Mouse (Mus musculus) heart, postnatal 0 days (tissue): ENCODE results near the gene Rufy1. TPM values are rescaled to one million over a fixed set of nuclear protein-coding genes. Genes with fewer than 3 reads are reported as not detected.
A peak's percentile ranks its signal among the peaks of the same experiment; 100 is the strongest.
"Not testable (repeated sequence)": the region's sequence is repeated elsewhere in the genome, so short reads cannot be mapped to it uniquely, and the experiment has no call there.

Source experiments
- ATAC-seq: fragments of 200-750 bp; cut with Nextera tagmentation; 2 replicates; pipeline ENCODE4 v1.8.0; 2017; ENCODE audit warnings: low read depth, moderate number of reproducible peaks, moderate library complexity; ENCODE audit not compliant: insufficient read depth
- DNase-seq: peaks from one replicate; pipeline ENCODE4 v3.0.0-alpha.2; 2016; ENCODE audit warnings: low spot score
- H3K27ac ChIP-seq: fragments of 300-500 bp; sonication (generic); 2 replicates; pipeline ENCODE4 v1.5.1; 2014; ENCODE audit warnings: low read depth, mild to moderate bottlenecking
- H3K27me3 ChIP-seq: fragments of 300-500 bp; sonication (generic); 2 replicates; pipeline ENCODE4 v1.6.1; 2014; ENCODE audit warnings: low read length, mixed read lengths; ENCODE audit not compliant: control insufficient read depth, insufficient read depth
- H3K36me3 ChIP-seq: fragments of 300-500 bp; sonication (generic); replicated peaks from 2 replicates; pipeline ENCODE4 v1.6.1; 2014; ENCODE audit warnings: low read length, mixed read lengths; ENCODE audit not compliant: control insufficient read depth, insufficient read depth
- H3K4me1 ChIP-seq: fragments of 300-500 bp; sonication (generic); 2 replicates; pipeline ENCODE4 v1.6.1; 2014; ENCODE audit warnings: antibody characterized with exemption; ENCODE audit not compliant: control insufficient read depth, insufficient read depth
- H3K4me2 ChIP-seq: fragments of 300-500 bp; sonication (generic); 2 replicates; pipeline ENCODE4 v1.6.1; 2014; ENCODE audit warnings: low read depth, mild to moderate bottlenecking, low read length, moderate library complexity
- H3K4me3 ChIP-seq: fragments of 300-500 bp; sonication (generic); 2 replicates; pipeline ENCODE4 v1.5.1; 2014; ENCODE audit warnings: low read depth, low read length
- H3K9ac ChIP-seq: fragments of 300-500 bp; sonication (generic); replicated peaks from 2 replicates; pipeline ENCODE4 v1.6.1; 2014; ENCODE audit warnings: low read depth, low read length, mixed read lengths
- H3K9me3 ChIP-seq: fragments of 300-500 bp; sonication (generic); replicated peaks from 2 replicates; pipeline ENCODE4 v1.6.1; 2016; ENCODE audit warnings: low read length; ENCODE audit not compliant: control insufficient read depth
- CTCF ChIP-seq: IDR thresholded peaks from 2 replicates; pipeline ENCODE4 v1.5.1; 2016; ENCODE audit warnings: antibody characterized with exemption, control low read depth, low read depth
- EP300 ChIP-seq: IDR thresholded peaks from 2 replicates; pipeline ENCODE4 v1.6.1; 2016; ENCODE audit warnings: antibody characterized with exemption, low read depth
- WGBS: fragments of 180-500 bp; shearing (Covaris S2); extraction: QIAGEN DNeasy Blood & Tissue Kit; methylation state at CpG from one replicate; pipeline ENCODE4 v1.1.7; 2014; 5-methylcytosine and 5-hydroxymethylcytosine counted together
- polyA plus RNA-seq: library from polyadenylated mRNA; unstranded; fragments of >200 nt; fragmentation: Nextera tagmentation; extraction: Ambion mirVana; gene quantifications from 2 replicates; pipeline ENCODE4 v1.2.1, GENCODE M21; 2015
- total RNA-seq: library from RNA; depleted of rRNA; stranded (reverse); fragments of >200 nt; gene quantifications from 2 replicates; pipeline ENCODE4 v1.2.3, GENCODE M21; 2014; ENCODE audit warnings: low replicate concordance

Gene Rufy1
- total and polyA plus RNA-seq, 2 experiments from 2014 or later, result 22.8 to 29.2 TPM

DNA sequence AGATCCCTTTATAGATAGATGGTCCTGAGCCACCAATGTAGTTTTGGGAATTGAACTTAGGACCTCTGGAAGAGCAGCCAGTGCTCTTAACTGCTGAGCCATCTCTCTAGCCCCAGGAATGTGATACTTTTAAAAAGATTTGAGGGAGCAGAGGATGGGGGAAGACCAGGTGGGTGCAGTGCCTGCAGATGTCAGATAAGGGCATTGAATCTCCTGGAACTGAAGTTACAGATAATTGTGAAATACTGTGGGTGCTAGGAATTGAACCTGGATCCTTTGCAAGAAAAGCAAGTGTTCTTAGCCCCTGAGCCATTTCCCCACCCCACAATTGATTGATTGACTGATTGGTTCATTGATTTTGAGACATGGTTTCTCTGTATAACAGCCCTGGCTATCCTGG, 65.6 kb downstream of the Rufy1 start:
- H3K4me2 ChIP-seq, result no peak overlapping the region
- ATAC-seq, result no peak
- no peak for DNase-seq

GRCm38 (mm10) chr11:50364548-50364947, 66.4 kb downstream of the Rufy1 start:
- H3K4me2 ChIP-seq, result no peak overlapping the region
- H3K9me3 ChIP-seq, result no peaks in the 10 kb centered on the region
- no peaks in the 10 kb centered on the region for H3K27me3 ChIP-seq
- DNase-seq (peak; percentile 83), ATAC-seq (peak; percentile 73; the same call in 1 of the 2 replicates)
- WGBS, result 8% methylated on average over 4 of the region's 4 CpGs
- no peak overlapping the region for H3K9ac ChIP-seq
- H3K4me3 ChIP-seq, result no peak overlapping the region
- no peak overlapping the region for H3K27ac ChIP-seq
- no peaks in the 10 kb centered on the region for H3K36me3 ChIP-seq
- TF ChIP-seq CTCF (peak; percentile 92), EP300 (no peak)
- H3K4me1 ChIP-seq, result no peaks in the 10 kb centered on the region

More for the DNA sequence above, 65.6 kb downstream of the Rufy1 start:
- TF ChIP-seq EP300, result no peak
- TF ChIP-seq CTCF, result no peak
- Histone ChIP-seq H3K9ac (no peak overlapping the region), H3K27ac (no peak overlapping the region), H3K27me3 (no peaks in the 10 kb centered on the region), H3K4me3 (no peak overlapping the region), H3K36me3 (no peaks in the 10 kb centered on the region), H3K9me3 (no peaks in the 10 kb centered on the region), H3K4me1 (no peaks in the 10 kb centered on the region)

DNA sequence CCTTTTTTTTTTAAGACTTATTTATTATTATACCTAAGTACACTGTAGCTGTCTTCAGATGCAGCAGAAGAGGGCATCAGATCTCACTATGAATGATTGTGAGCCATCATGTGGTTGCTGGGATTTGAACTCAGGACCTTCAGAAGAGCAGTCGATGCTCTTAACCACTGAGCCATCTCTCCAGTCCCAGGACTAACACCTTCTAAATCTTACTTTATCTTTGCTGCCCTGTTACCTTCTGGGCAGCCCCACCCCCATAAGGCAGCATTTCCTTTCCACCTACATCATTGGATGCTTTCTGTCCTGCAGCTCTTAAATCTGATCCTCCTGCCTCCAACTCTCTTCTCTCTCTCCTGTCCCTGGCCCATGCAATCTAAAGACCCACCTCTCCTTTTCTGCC, 69.6 kb downstream of the Rufy1 start:
- not testable (repeated sequence) for H3K4me1 ChIP-seq, H3K4me2 ChIP-seq, H3K9me3 ChIP-seq, H3K36me3 ChIP-seq, ATAC-seq, H3K9ac ChIP-seq, H3K27me3 ChIP-seq, H3K4me3 ChIP-seq, H3K27ac ChIP-seq, DNase-seq
- WGBS, result 61% methylated on average over 1 of the region's 1 CpGs

DNA sequence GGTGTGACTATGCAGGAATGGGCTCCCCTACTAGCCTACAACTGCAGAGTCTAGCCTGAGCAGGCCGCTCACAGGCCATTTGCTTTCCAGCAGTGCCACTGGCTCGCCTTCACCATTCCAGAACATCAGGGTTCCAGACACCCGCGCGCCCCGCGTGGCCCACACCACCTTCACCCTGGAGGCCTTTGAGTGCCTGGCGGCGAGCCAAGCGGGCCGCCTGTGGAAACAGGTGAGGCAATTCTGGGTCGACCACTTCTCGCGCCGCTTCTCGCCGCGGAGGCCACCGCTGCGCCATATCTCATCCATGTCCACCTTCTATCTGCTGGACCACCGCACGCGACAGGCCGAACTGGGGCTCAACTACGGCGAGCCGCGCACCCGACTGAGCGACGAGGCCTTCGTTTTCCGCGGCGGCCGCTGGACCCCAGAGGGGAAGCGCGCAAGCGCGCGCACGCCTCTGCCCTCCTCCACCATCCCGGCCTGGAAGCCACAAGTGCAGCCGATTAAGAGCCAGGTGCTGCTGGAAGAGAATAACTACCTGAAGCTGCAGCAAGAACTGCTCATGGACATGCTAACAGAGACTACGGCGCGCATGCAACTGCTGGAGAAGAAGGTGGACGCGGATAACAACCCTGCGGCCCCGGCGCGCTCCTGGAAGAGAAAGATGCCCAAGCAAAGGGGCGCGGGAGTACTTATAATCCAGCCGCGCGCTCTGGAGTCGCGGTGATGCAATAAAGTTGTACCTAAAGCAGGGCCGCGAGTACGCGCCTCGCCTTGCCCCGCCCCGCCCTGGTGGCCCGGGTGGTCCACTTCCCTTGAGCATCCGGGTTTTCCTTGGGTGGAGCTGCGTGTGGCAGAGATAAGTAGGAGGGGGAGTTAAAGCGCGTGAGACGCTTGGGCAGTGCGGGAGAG, 71.7 kb downstream of the Rufy1 start:
- H3K4me2 ChIP-seq, result peak overlapping the region; percentile 87
- H3K36me3 ChIP-seq, result no peaks in the 10 kb centered on the region
- WGBS, result 3% methylated on average over 74 of the region's 74 CpGs
- no peaks in the 10 kb centered on the region for H3K4me1 ChIP-seq
- H3K9me3 ChIP-seq, result no peaks in the 10 kb centered on the region
- DNase-seq (no peak), ATAC-seq (peak; percentile 59)
- no peaks in the 10 kb centered on the region for H3K27me3 ChIP-seq
- H3K4me3 ChIP-seq, result peak overlapping the region; percentile 52
- no peak overlapping the region for H3K27ac ChIP-seq
- TF ChIP-seq CTCF (no peak), EP300 (no peak)
- peak overlapping the region; percentile 45 for H3K9ac ChIP-seq

- H3K9me3 ChIP-seq, result no peaks in the 10 kb centered on the region
- no peak overlapping the region for H3K4me2 ChIP-seq
- no peak overlapping the region for H3K4me3 ChIP-seq
- TF ChIP-seq CTCF (no peak), EP300 (no peak)
- no peak overlapping the region for H3K9ac ChIP-seq
- no peak overlapping the region for H3K27ac ChIP-seq
- ATAC-seq (no peak), DNase-seq (no peak)
- H3K4me1 ChIP-seq, result no peaks in the 10 kb centered on the region
- H3K27me3 ChIP-seq, result no peaks in the 10 kb centered on the region
- H3K36me3 ChIP-seq, result no peaks in the 10 kb centered on the region
- WGBS, result 80% methylated on average over 1 of the region's 1 CpGs
These were observed 75.5 kb downstream of the Rufy1 start for GRCm38 (mm10) chr11:50355395-50355794.

- H3K27me3 ChIP-seq, result no peaks in the 10 kb centered on the region
- H3K9ac ChIP-seq, result no peak overlapping the region
- no peaks in the 10 kb centered on the region for H3K9me3 ChIP-seq
- TF ChIP-seq CTCF (no peak), EP300 (no peak)
- no peak overlapping the region for H3K27ac ChIP-seq
- no peak for ATAC-seq
- 69% methylated on average over 3 of the region's 3 CpGs for WGBS
- no peak overlapping the region for H3K4me3 ChIP-seq
- no peaks in the 10 kb centered on the region for H3K4me1 ChIP-seq
- no peaks in the 10 kb centered on the region for H3K36me3 ChIP-seq
- DNase-seq, result no peak
- H3K4me2 ChIP-seq, result no peak overlapping the region
These were observed 76.1 kb downstream of the Rufy1 start for GRCm38 (mm10) chr11:50354851-50355250.
